ENCODE assay signal across 18 mouse cellular contexts in the genomic region with DNA sequence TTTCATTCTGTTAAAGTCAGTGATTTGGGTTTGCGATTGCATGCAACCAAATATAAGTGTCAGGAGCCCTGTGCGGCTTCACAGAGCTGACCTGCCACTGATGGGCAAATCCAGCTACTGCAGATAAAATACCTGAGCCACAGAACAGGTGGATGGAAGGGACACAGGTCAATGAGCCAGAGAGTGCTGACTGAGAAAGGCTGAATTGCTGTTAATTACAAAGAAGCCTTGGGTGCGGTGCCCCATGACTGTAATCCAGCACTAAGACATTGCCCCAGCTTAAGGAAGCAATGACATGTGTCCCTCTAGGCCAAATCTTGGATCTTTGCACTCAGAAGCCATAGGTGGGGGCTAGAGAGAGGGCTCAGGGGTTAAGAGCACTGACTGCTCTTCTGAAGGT.
"Had no signal": no experiment of that assay in that cellular context is flagged by ENCODE, and none has a peak within 500 bp of the region (broad histone marks: within the 10 kb centered on the region; RNA-seq: fewer than 3 reads in every experiment).

No protein-coding gene starts in this region.

- H3K4me2 ChIP-seq: liver, embryonic 15.5 days; lung, embryonic 14.5 days; midbrain, embryonic 12.5 days; neural tube, embryonic 13.5 days; neural tube, embryonic 15.5 days; stomach, embryonic 15.5 days had no signal

- H3K9ac ChIP-seq: liver, embryonic 15.5 days; lung, embryonic 14.5 days; midbrain, embryonic 12.5 days; neural tube, embryonic 13.5 days; neural tube, embryonic 15.5 days; stomach, embryonic 15.5 days had no signal

- ATAC-seq: midbrain, embryonic 16.5 days had no signal

- H3K4me1 ChIP-seq: liver, embryonic 15.5 days; midbrain, embryonic 12.5 days; neural tube, embryonic 15.5 days; stomach, embryonic 15.5 days had no signal

- H3K27ac ChIP-seq: liver, embryonic 15.5 days; midbrain, embryonic 10.5 days; midbrain, embryonic 12.5 days; neural tube, embryonic 13.5 days; neural tube, embryonic 15.5 days; stomach, embryonic 15.5 days had no signal

- DNase-seq: lung, adult 18-20 months; lung, postnatal 10 days; lung, postnatal 4 days; midbrain, embryonic 14.5 days; retina, postnatal 1 day; right cerebral cortex, adult 18-20 months; thymus, adult 18-20 months; thymus, postnatal 14 days; thymus, postnatal 36 days had no signal

- H3K9me3 ChIP-seq: liver, embryonic 15.5 days; stomach, embryonic 15.5 days had no signal

- H3K4me3 ChIP-seq: liver, embryonic 15.5 days; midbrain, embryonic 10.5 days; midbrain, embryonic 12.5 days; myocyte; neural tube, embryonic 13.5 days; neural tube, embryonic 15.5 days; stomach, embryonic 15.5 days had no signal

- H3K36me3 ChIP-seq: liver, embryonic 15.5 days; midbrain, embryonic 10.5 days; midbrain, embryonic 12.5 days; neural tube, embryonic 13.5 days; neural tube, embryonic 15.5 days; stomach, embryonic 15.5 days had no signal

- H3K27me3 ChIP-seq: liver, embryonic 15.5 days; stomach, embryonic 15.5 days had no signal
